Mouse (Mus musculus) liver, embryonic 14.5 days (tissue): ENCODE measurements around the gene Kcnq5.
"Not testable (repeated sequence)": the region's sequence is repeated elsewhere in the genome, so short reads cannot be mapped to it uniquely, and the experiment has no call there.

Experiments used
- CTCF ChIP-seq: IDR thresholded peaks from 2 replicates; pipeline ENCODE4 v1.5.1; 2016; ENCODE audit warnings: antibody characterized with exemption, low read depth, control low read depth
- EP300 ChIP-seq: IDR thresholded peaks from 2 replicates; pipeline ENCODE4 v1.6.1; 2016; ENCODE audit warnings: antibody characterized with exemption, low read depth

DNA sequence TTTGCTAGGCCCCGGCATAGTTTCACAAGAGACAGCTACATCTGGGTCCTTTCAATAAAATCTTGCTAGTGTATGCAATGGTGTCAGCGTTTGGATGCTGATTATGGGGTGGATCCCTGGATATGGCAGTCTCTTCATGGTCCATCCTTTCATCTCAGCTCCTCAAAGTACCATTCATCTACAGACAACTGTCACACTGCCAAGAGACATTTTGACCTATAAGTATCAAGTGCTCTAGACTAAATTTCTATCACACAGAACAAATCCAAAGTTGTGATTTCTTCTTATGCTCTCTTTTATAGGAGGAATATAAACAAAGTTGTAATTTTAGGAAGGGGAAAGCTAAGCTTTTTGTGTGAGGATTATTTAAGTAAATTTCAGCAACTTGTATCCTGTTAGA lies 238.5 kb downstream of the Kcnq5 start:
- not testable (repeated sequence) for TF ChIP-seq CTCF, EP300
